Mouse (Mus musculus) limb, embryonic 13.5 days (tissue): ENCODE measurements at regions not wholly inside any gene's neighbourhood (a gene's known extent, or its start where the extent isn't known, plus 50 kb on each side); places are given as distances from the start of the nearest gene placed in this dataset.
"Not testable (repeated sequence)": the region's sequence is repeated elsewhere in the genome, so short reads cannot be mapped to it uniquely, and the experiment has no call there.

Source experiments
- ATAC-seq: fragments of 200-750 bp; cut with Nextera tagmentation; 2 replicates; pipeline ENCODE4 v1.8.0; 2017; ENCODE audit warnings: low read depth, moderate number of reproducible peaks, moderate TSS enrichment; ENCODE audit not compliant: low FRiP score
- H3K27ac ChIP-seq: fragments of 300-500 bp; sonication (generic); 2 replicates; pipeline ENCODE4 v1.5.1; 2015; ENCODE audit warnings: inconsistent platforms, mild to moderate bottlenecking, moderate library complexity
- H3K27me3 ChIP-seq: fragments of 300-500 bp; sonication (generic); 2 replicates; pipeline ENCODE4 v1.6.1; 2015; ENCODE audit warnings: mild to moderate bottlenecking, inconsistent platforms
- H3K36me3 ChIP-seq: fragments of 300-500 bp; sonication (generic); 2 replicates; pipeline ENCODE4 v1.6.1; 2015; ENCODE audit warnings: inconsistent platforms, mild to moderate bottlenecking, moderate library complexity
- H3K4me1 ChIP-seq: fragments of 300-500 bp; sonication (generic); 2 replicates; pipeline ENCODE4 v1.6.1; 2015; ENCODE audit warnings: inconsistent platforms
- H3K4me2 ChIP-seq: fragments of 300-500 bp; sonication (generic); replicated peaks from 2 replicates; pipeline ENCODE4 v1.6.1; 2015; ENCODE audit warnings: inconsistent platforms, mild to moderate bottlenecking, moderate library complexity
- H3K4me3 ChIP-seq: fragments of 300-500 bp; sonication (generic); 2 replicates; pipeline ENCODE4 v1.5.1; 2015; ENCODE audit warnings: moderate library complexity, mild to moderate bottlenecking, inconsistent platforms
- H3K9ac ChIP-seq: fragments of 300-500 bp; sonication (generic); 2 replicates; pipeline ENCODE4 v1.6.1; 2015; ENCODE audit warnings: mild to moderate bottlenecking, inconsistent platforms
- H3K9me3 ChIP-seq: fragments of 300-500 bp; sonication (generic); 2 replicates; pipeline ENCODE4 v1.6.1; 2016; ENCODE audit warnings: inconsistent platforms
- WGBS: fragments of 180-500 bp; shearing (Covaris S2); methylation state at CpG from one replicate; pipeline ENCODE4 v1.1.7; 2015; 5-methylcytosine and 5-hydroxymethylcytosine counted together

- no peak for ATAC-seq
- H3K27me3 ChIP-seq = peaks cover 46% of the 10 kb centered on the region
- peak overlapping the region; percentile 62 for H3K4me3 ChIP-seq
- 6% methylated on average over 47 of the region's 49 CpGs for WGBS
- peaks cover 20% of the 10 kb centered on the region for H3K4me1 ChIP-seq
- no peaks in the 10 kb centered on the region for H3K9me3 ChIP-seq
- H3K27ac ChIP-seq = no peak overlapping the region
- no peaks in the 10 kb centered on the region for H3K36me3 ChIP-seq
- H3K4me2 ChIP-seq = peak overlapping the region; percentile 99
- H3K9ac ChIP-seq = peak overlapping the region; percentile 68
These were observed 83.0 kb downstream of the Ulbp1 start for GRCm38 (mm10) chr10:7390239-7391091.

DNA sequence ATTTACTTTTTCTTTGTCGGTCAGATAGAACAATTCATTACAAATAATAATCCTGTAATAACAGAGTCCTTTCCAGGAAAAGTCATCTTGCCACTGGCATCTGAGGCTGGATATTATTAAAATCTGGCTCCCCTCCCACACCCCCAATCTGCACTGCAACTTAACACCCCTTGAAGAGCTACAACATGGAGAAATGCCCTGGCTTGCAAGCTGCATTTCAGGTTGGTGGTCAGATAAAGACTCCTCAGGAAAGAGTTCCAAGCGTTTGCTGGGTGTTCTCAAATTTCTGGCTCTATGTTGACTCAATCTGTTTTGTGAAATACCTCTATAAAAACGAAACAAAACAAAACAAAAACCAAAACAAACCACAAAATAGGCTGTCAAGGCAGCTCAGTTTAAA lies 114.6 kb downstream of the Ulbp1 start:
- H3K4me3 ChIP-seq, H3K9me3 ChIP-seq, H3K4me1 ChIP-seq, H3K27me3 ChIP-seq, H3K9ac ChIP-seq, H3K27ac ChIP-seq, H3K4me2 ChIP-seq, H3K36me3 ChIP-seq, ATAC-seq: not testable (repeated sequence)
- 46% methylated on average over 3 of the region's 3 CpGs for WGBS

DNA sequence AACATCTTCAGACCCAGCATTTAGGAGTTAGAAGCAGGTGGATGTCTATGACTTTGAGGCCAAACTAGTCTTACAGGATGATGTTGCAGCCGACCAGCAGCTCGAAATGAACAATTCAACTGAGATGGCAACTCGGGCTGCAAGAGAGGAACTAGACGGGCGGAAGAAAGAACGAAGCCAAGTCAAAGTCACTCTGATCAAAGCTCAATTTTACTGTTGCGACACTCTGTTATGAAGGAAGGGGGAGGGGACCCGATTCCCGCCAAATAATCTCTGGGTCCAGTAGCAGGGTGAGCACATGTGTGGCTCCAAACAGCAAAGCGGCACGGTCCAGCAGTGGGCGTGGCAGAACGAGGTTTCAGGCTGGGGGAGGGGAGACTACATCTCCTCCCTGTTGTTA lies 129.1 kb downstream of the Ulbp1 start:
- not testable (repeated sequence) for H3K27me3 ChIP-seq, H3K4me1 ChIP-seq, H3K9ac ChIP-seq, H3K9me3 ChIP-seq, H3K4me3 ChIP-seq, ATAC-seq, H3K4me2 ChIP-seq, H3K27ac ChIP-seq, H3K36me3 ChIP-seq
- 88% methylated on average over 13 of the region's 13 CpGs for WGBS

GRCm38 (mm10) chr10:7343736-7344135 lies 129.7 kb downstream of the Ulbp1 start:
- H3K27me3 ChIP-seq, H3K36me3 ChIP-seq, H3K4me2 ChIP-seq, H3K9ac ChIP-seq, H3K4me3 ChIP-seq, H3K9me3 ChIP-seq, ATAC-seq, H3K4me1 ChIP-seq, H3K27ac ChIP-seq: not testable (repeated sequence)
- WGBS = 97% methylated on average over 8 of the region's 8 CpGs

GRCm38 (mm10) chr10:7333077-7333747 lies 121.2 kb upstream of the Cnksr3 start:
- WGBS = 43% methylated on average over 11 of the region's 11 CpGs
- Histone ChIP-seq H3K27ac (no peak overlapping the region), H3K9me3 (no peaks in the 10 kb centered on the region), H3K9ac (no peak overlapping the region), H3K36me3 (no peaks in the 10 kb centered on the region), H3K4me3 (no peak overlapping the region), H3K4me2 (no peak overlapping the region), H3K4me1 (no peaks in the 10 kb centered on the region), H3K27me3 (no peaks in the 10 kb centered on the region)
- ATAC-seq = peak; percentile 89

DNA sequence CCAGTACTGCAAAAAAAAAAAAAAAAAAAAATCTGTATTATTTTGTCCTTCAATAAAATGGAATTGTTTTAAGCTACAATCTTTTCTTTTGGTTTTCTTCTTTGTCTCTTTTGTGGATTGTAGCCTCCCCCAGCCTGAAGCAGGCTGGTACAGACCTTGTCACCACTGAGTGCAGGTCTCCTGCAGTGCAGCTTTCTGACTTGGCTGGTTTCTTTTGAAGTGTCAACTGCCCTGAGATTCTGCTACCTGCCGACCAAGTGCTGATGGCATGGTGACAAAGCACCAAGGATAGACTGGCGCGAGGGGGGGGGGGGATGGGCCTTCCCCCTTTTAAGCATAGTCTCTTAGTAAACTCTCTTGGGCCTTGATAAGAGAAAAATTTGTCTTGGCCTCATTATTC lies 116.2 kb upstream of the Cnksr3 start:
- no peak overlapping the region for H3K9ac ChIP-seq
- H3K4me2 ChIP-seq = no peak overlapping the region
- H3K27ac ChIP-seq = no peak overlapping the region
- H3K4me3 ChIP-seq = no peak overlapping the region
- H3K36me3 ChIP-seq = no peaks in the 10 kb centered on the region
- ATAC-seq = no peak
- H3K9me3 ChIP-seq = no peaks in the 10 kb centered on the region
- H3K27me3 ChIP-seq = no peaks in the 10 kb centered on the region
- H3K4me1 ChIP-seq = no peaks in the 10 kb centered on the region
- 16% methylated on average over 3 of the region's 3 CpGs for WGBS

- H3K9me3 ChIP-seq, H3K4me2 ChIP-seq, H3K27me3 ChIP-seq, H3K9ac ChIP-seq, H3K4me3 ChIP-seq, H3K4me1 ChIP-seq, H3K36me3 ChIP-seq, H3K27ac ChIP-seq, ATAC-seq: not testable (repeated sequence)
- WGBS = 89% methylated on average over 3 of the region's 3 CpGs
These were observed 115.0 kb upstream of the Cnksr3 start for GRCm38 (mm10) chr10:7327046-7327445.

- no peak overlapping the region for H3K4me2 ChIP-seq
- no peaks in the 10 kb centered on the region for H3K27me3 ChIP-seq
- ATAC-seq = no peak
- H3K4me1 ChIP-seq = no peaks in the 10 kb centered on the region
- H3K9me3 ChIP-seq = no peaks in the 10 kb centered on the region
- H3K36me3 ChIP-seq = no peaks in the 10 kb centered on the region
- no peak overlapping the region for H3K4me3 ChIP-seq
- no peak overlapping the region for H3K9ac ChIP-seq
- H3K27ac ChIP-seq = no peak overlapping the region
- WGBS = 56% methylated on average over 4 of the region's 4 CpGs
These were observed 113.0 kb upstream of the Cnksr3 start for GRCm38 (mm10) chr10:7325074-7325473.

DNA sequence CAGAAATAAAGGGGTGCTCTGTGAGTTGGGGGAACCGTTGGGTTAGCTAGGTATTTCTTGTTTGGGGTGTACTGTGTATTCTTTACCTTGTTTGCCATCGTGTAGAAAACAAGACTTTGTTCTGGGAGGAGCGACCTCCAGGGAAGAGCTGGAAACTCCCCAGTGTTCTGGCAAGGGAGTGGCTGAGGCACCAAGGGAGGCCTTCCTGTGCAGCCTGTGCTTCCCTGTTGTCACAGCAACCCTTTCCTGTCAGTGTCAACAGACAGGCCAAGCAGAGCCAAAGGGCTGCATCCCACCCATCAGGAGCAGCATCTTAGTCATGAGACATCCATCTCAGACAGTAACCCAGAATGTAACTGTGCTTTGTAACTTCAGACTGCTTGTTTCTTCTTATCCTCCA lies 111.2 kb upstream of the Cnksr3 start:
- no peak for ATAC-seq
- Histone ChIP-seq H3K4me3 (no peak overlapping the region), H3K27ac (no peak overlapping the region), H3K9me3 (no peaks in the 10 kb centered on the region), H3K9ac (no peak overlapping the region), H3K4me1 (no peaks in the 10 kb centered on the region), H3K36me3 (no peaks in the 10 kb centered on the region), H3K27me3 (no peaks in the 10 kb centered on the region), H3K4me2 (no peak overlapping the region)
- WGBS = 34% methylated on average over 3 of the region's 3 CpGs

DNA sequence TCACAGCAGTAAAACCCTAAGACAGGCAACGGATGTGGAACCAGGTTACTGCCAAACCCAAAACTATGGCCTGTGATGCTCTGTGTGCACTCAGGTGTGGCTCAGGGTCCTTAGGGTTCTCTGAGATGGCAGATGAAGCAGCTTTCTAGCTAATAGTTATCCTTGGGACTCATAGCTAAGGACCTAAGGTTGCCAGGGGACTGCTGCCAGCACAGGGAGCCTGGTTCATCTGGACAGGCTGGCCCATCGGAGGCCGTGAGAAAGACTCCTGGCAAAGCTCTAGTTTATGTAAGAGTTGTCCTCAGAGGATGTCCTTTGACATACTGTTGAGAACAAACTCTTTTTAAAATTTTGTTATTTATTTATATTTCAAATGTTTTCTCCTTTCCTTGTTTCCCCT lies 97.9 kb upstream of the Cnksr3 start:
- no peak overlapping the region for H3K4me3 ChIP-seq
- H3K9ac ChIP-seq = no peak overlapping the region
- H3K27ac ChIP-seq = no peak overlapping the region
- 94% methylated on average over 3 of the region's 3 CpGs for WGBS
- no peaks in the 10 kb centered on the region for H3K27me3 ChIP-seq
- no peaks in the 10 kb centered on the region for H3K9me3 ChIP-seq
- H3K36me3 ChIP-seq = no peaks in the 10 kb centered on the region
- no peak overlapping the region for H3K4me2 ChIP-seq
- no peak for ATAC-seq
- H3K4me1 ChIP-seq = no peaks in the 10 kb centered on the region

GRCm38 (mm10) chr10:7305881-7306280 lies 93.8 kb upstream of the Cnksr3 start:
- H3K9me3 ChIP-seq, H3K27ac ChIP-seq, H3K36me3 ChIP-seq, H3K4me3 ChIP-seq, ATAC-seq, H3K4me1 ChIP-seq, H3K27me3 ChIP-seq, H3K4me2 ChIP-seq, H3K9ac ChIP-seq: not testable (repeated sequence)
- WGBS = 53% methylated on average over 3 of the region's 3 CpGs

GRCm38 (mm10) chr10:7298377-7298776 lies 86.3 kb upstream of the Cnksr3 start:
- no peak overlapping the region for H3K4me2 ChIP-seq
- ATAC-seq = no peak
- no peak overlapping the region for H3K4me3 ChIP-seq
- H3K27me3 ChIP-seq = no peaks in the 10 kb centered on the region
- H3K36me3 ChIP-seq = no peaks in the 10 kb centered on the region
- H3K4me1 ChIP-seq = no peaks in the 10 kb centered on the region
- no peak overlapping the region for H3K27ac ChIP-seq
- H3K9ac ChIP-seq = no peak overlapping the region
- WGBS = 90% methylated on average over 7 of the region's 7 CpGs
- no peaks in the 10 kb centered on the region for H3K9me3 ChIP-seq

GRCm38 (mm10) chr10:7295921-7296320 lies 83.9 kb upstream of the Cnksr3 start:
- Histone ChIP-seq H3K4me3 (no peak overlapping the region), H3K4me1 (no peaks in the 10 kb centered on the region), H3K9me3 (no peaks in the 10 kb centered on the region), H3K27me3 (no peaks in the 10 kb centered on the region), H3K27ac (no peak overlapping the region), H3K36me3 (no peaks in the 10 kb centered on the region), H3K9ac (no peak overlapping the region), H3K4me2 (no peak overlapping the region)
- no peak for ATAC-seq
- WGBS = 93% methylated on average over 5 of the region's 5 CpGs
